Mouse (Mus musculus): ENCODE results near the gene Spib. TPM values are rescaled to one million over a fixed set of nuclear protein-coding genes. Genes with fewer than 3 reads are reported as not detected.

The Spib gene
- polyA plus RNA-seq, 1 experiment from 2014 or later: 0.08 TPM

DNA sequence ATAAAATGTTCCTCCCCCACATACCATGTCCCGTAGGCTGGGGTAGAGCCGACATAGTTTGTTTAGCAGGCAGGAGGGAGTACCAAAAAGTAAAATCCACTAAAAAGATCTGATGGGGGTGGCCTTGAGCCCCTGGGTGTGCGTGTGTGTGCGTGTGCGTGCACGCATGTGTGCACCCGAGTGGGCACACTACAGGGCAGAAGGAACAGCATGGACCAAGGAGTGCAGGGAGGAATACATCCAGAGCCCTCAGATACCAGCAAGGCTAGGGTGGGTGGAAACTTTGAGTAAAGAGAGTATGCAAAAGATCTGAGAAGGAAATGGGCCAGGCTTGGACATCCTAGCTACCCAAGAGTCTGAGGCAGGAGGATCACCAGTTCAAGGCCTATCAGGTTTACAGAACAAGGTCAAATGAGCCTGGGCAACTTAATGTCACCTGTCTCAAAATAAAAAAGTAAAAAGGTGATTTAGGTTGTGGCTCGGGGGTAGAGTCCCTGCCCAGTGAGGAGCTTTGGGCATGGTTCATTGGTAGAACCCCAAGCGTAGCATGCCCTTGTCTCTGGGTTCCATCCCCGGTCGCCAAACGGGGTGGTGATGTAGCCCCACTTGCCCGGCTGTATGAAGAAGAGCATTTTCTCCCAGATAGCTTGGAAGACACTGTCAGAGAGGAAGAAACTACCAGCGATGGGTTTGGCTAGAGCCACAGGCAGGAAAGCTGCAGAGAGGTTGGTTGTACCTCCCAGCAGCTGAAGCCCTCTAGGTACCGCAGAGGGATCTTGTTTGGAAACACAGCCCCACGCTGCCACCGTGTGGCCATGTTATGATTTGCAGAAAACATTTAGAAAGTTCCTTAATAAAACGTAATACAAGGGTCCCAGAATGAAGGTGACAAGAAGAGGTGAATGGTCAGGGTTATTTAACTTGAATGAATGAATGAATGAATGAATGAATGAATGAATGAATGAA lies 28.8 kb upstream of the Spib start:
- no peak overlapping the region for H3K9ac ChIP-seq
- ATAC-seq (ENCODE audit: low FRiP score): peak; percentile 58; the same call in 1 of the 2 replicates

DNA sequence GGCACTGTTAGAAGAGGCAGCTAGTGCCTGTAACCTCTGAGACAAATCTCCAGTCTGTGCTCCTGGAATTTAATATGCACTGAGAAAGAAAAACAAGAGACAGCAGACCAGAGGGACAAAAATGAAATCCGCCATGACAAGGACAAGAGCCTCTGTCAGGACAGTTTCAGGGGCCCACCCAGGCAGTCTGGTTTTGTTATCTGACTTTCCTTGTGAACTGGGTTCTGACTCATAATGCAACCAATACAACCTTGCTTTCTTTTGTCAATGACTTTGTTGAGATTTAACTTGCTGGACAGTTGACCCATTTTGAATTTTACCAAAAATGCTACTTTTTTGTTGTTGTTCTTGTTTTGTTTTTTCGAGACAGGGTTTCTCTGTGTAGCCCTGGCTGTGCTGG lies 25.8 kb upstream of the Spib start:
- no peak for ATAC-seq (ENCODE audit: low FRiP score)
- Histone ChIP-seq H3K4me3 (no peak overlapping the region), H3K27me3 (peaks cover 10% of the 10 kb centered on the region)

More for the DNA sequence above, 28.8 kb upstream of the Spib start:
- H3K36me3 ChIP-seq: no peaks in the 10 kb centered on the region
- WGBS: 54% methylated on average over 18 of the region's 18 CpGs
- H3K9me3 ChIP-seq (replicated peaks): no peaks in the 10 kb centered on the region
- no peak overlapping the region for H3K4me2 ChIP-seq (replicated peaks)
- H3K27me3 ChIP-seq: peaks cover 9% of the 10 kb centered on the region
- no peak overlapping the region for H3K27ac ChIP-seq
- no peaks in the 10 kb centered on the region for H3K4me1 ChIP-seq
- no peak overlapping the region for H3K4me3 ChIP-seq

DNA sequence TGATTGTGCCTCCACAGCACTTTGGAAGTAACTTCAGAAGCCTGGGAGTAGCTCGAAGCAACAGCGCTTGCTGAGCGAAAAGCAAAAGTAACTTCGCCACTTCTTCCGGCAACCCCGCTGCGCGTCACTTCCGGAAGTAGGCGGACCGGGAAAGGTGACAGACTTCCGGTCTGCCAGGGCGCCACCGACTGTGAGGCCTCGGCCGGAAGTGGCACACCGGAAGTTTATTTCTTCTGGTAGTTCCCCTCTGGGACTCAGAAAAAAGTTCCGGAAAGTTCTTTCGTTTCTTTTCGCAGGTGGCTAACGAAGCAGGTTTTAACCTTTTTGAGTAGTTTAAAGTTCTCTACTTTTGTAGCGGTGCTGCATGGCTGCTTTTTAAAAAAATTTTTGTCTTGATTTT lies 22.0 kb upstream of the Spib start, which contains the start of gene Nr1h2:
Nr1h2 (minus strand) TSS at position 126 of the 400 bp plus-strand sequence.
- Histone ChIP-seq H3K36me3 (peaks cover 30% of the 10 kb centered on the region), H3K4me1 (peaks cover 10% of the 10 kb centered on the region), H3K9ac (peak within 1 kb of the TSS; percentile 62), H3K4me3 (peak within 1 kb of the TSS; percentile 85), H3K27ac (peak within 1 kb of the TSS; percentile 89), H3K9me3 (replicated peaks) (no peaks in the 10 kb centered on the region), H3K4me2 (replicated peaks) (peak within 1 kb of the TSS; percentile 68), H3K27me3 (peaks cover 10% of the 10 kb centered on the region)
- ATAC-seq (ENCODE audit: low FRiP score): peak; percentile 82
- WGBS: under 1% methylated on average over 22 of the region's 22 CpGs

More for the DNA sequence above, 25.8 kb upstream of the Spib start:
- H3K9me3 ChIP-seq (replicated peaks): no peaks in the 10 kb centered on the region
- WGBS: 76% methylated on average over 2 of the region's 2 CpGs
- no peak overlapping the region for H3K4me2 ChIP-seq (replicated peaks)
- H3K27ac ChIP-seq: no peak overlapping the region
- H3K36me3 ChIP-seq: no peaks in the 10 kb centered on the region
- H3K9ac ChIP-seq: no peak overlapping the region
- peaks cover 8% of the 10 kb centered on the region for H3K4me1 ChIP-seq

DNA sequence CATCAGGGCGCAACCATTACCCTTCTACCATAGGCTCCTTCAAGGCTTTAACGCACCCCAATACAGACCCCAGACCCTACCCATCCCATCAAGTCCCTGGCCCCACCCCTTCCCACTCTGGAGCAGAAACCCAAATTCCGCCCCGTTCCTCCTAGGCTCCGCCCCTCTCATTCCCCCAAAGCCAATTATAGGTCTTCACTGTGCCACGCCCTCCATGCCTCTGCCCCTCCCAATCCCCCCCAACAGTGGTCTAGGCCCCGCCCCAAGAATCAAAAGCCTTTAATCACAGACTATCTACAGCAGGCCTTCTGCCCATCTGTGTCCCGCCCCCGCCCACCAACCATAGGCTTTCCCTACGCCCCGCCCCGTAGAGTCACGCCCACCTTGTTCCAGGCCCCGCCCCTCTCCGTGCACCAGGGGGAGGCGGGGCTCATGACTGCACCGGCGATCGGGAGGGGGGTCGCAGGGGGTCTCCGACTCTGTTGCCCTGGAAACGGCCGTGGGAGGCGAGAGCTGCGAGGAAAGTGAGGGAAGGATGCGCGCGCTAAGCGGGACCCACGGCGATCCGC lies 21.4 kb upstream of the Spib start:
- H3K36me3 ChIP-seq: peaks cover 30% of the 10 kb centered on the region
- H3K4me3 ChIP-seq: peak overlapping the region; percentile 85
- H3K27ac ChIP-seq: peak overlapping the region; percentile 89
- WGBS: 2% methylated on average over 32 of the region's 32 CpGs
- H3K27me3 ChIP-seq: peaks cover 10% of the 10 kb centered on the region
- H3K9ac ChIP-seq: peak overlapping the region; percentile 62
- peak; percentile 77 for ATAC-seq (ENCODE audit: low FRiP score)
- no peaks in the 10 kb centered on the region for H3K9me3 ChIP-seq (replicated peaks)
- peaks cover 11% of the 10 kb centered on the region for H3K4me1 ChIP-seq
- peak overlapping the region; percentile 68 for H3K4me2 ChIP-seq (replicated peaks)

DNA sequence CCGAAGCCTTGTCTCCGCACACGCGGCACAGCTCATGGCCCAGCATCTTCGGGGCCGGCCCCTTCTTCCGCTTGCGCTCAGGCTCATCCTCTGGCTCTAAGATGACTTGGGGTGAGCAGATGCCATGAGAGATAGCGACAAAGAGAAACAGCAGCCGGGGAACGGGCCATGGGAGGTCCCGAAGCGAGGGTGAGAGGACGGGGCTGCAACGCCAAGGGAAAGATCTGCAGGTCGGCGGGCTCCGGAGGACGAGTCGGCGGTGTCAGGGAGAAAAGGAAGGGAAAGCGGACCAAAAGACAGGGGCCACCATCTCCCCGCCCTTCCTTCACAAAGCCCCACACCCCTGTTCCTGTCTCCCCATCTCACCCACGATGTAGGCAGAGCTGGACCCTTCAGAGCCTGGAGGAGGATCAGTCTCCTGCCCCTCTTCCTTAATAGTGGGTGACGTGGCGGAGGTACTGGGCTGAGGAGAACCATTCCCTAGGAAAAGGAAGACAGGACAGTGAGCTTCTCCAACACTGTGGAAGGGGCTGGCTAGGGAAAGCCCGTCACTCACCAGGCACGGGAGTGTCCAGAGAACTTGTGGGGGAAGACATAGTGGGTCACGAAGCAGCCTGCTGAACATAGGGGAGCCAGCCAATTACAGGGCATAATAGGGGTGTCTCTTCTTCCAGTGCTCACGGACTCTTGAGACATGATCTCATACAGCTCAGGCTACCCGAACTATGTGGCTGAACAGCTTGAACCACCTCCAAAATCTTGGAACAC lies 20.5 kb upstream of the Spib start:
- no peak for ATAC-seq (ENCODE audit: low FRiP score)
- peak overlapping the region; percentile 68 for H3K4me2 ChIP-seq (replicated peaks)
- H3K36me3 ChIP-seq: peaks cover 30% of the 10 kb centered on the region

DNA sequence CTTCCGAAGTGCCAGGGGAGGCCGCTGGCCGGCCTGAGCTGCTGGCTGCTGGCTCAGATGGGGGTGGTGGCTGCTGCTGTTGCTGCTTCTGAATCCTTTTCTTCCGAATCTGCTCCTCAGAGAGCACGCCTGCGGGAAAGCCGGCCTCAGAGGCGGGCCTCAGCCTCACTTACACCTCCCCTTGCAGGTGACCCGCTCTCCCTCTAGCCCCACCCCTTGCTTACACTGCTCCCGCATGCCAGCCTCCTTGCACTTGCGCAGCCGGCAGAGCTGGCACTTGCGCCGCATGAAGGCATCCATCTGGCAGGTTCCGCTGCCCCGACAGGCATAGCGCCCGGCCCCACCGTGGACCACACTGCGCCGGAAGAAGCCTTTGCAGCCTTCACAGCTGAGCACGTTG lies 19.9 kb upstream of the Spib start:
- no peak for ATAC-seq (ENCODE audit: low FRiP score)
- no peak overlapping the region for H3K27ac ChIP-seq
- peaks cover 22% of the 10 kb centered on the region for H3K4me1 ChIP-seq
- no peaks in the 10 kb centered on the region for H3K9me3 ChIP-seq (replicated peaks)
- H3K4me2 ChIP-seq (replicated peaks): no peak overlapping the region
- 75% methylated on average over 22 of the region's 22 CpGs for WGBS
- no peak overlapping the region for H3K4me3 ChIP-seq
- H3K9ac ChIP-seq: no peak overlapping the region
- peaks cover 4% of the 10 kb centered on the region for H3K27me3 ChIP-seq
- H3K36me3 ChIP-seq: peaks cover 30% of the 10 kb centered on the region

More for the DNA sequence above, 20.5 kb upstream of the Spib start:
- Histone ChIP-seq H3K4me1 (peaks cover 21% of the 10 kb centered on the region), H3K9me3 (replicated peaks) (no peaks in the 10 kb centered on the region), H3K27ac (no peak overlapping the region), H3K9ac (0 out of 2 replicates have a peak overlapping the region, but pooled peaks have one; percentile 62), H3K4me3 (peak overlapping the region; percentile 85; the same call in 1 of the 2 replicates), H3K27me3 (peaks cover 7% of the 10 kb centered on the region)
- 82% methylated on average over 28 of the region's 31 CpGs for WGBS

DNA sequence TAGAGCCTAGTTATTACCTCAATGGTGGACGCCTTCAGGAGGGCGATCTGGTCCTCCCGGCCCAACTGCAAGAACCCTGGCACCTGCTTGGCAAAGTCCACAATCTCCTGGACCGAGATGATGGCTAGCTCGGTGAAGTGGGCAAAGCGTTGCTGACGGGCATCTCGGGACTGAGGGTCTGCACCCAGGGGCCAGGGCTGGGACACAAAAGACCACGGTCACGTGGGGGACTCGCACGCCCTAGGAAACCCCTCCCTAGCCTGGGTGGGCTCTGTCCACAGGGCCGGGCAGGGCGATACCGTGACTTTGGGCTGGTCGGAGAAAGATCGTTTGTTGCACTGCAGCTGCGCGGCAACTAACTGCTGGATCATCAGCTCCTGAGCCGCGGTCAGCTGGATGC lies 19.4 kb upstream of the Spib start:
- Histone ChIP-seq H3K9me3 (replicated peaks) (no peaks in the 10 kb centered on the region), H3K9ac (no peak overlapping the region), H3K4me1 (peaks cover 22% of the 10 kb centered on the region), H3K4me3 (no peak overlapping the region), H3K27ac (no peak overlapping the region), H3K27me3 (peaks cover 4% of the 10 kb centered on the region; the same call in 1 of the 2 replicates), H3K36me3 (peaks cover 30% of the 10 kb centered on the region), H3K4me2 (replicated peaks) (no peak overlapping the region)
- ATAC-seq (ENCODE audit: low FRiP score): no peak
- 93% methylated on average over 21 of the region's 21 CpGs for WGBS

DNA sequence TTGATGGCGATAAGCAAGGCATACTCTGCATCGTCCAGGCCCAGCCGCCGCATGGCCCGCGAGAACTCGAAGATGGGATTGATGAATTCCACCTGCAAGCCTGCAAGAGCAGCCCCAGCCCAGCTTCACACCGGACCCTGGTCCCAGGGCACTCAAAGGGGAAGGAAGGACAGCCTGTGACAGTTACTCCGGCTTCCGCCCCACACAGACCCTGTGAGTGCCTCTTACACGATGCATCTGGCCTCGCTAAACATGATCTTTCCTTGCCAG lies 18.5 kb upstream of the Spib start:
- ATAC-seq (ENCODE audit: low FRiP score): no peak
- Histone ChIP-seq H3K9me3 (replicated peaks) (no peaks in the 10 kb centered on the region), H3K4me1 (peaks cover 22% of the 10 kb centered on the region), H3K4me2 (replicated peaks) (no peak overlapping the region), H3K36me3 (peaks cover 30% of the 10 kb centered on the region), H3K27me3 (no peaks in the 10 kb centered on the region), H3K4me3 (no peak overlapping the region), H3K9ac (no peak overlapping the region), H3K27ac (no peak overlapping the region)
- 95% methylated on average over 12 of the region's 12 CpGs for WGBS

DNA sequence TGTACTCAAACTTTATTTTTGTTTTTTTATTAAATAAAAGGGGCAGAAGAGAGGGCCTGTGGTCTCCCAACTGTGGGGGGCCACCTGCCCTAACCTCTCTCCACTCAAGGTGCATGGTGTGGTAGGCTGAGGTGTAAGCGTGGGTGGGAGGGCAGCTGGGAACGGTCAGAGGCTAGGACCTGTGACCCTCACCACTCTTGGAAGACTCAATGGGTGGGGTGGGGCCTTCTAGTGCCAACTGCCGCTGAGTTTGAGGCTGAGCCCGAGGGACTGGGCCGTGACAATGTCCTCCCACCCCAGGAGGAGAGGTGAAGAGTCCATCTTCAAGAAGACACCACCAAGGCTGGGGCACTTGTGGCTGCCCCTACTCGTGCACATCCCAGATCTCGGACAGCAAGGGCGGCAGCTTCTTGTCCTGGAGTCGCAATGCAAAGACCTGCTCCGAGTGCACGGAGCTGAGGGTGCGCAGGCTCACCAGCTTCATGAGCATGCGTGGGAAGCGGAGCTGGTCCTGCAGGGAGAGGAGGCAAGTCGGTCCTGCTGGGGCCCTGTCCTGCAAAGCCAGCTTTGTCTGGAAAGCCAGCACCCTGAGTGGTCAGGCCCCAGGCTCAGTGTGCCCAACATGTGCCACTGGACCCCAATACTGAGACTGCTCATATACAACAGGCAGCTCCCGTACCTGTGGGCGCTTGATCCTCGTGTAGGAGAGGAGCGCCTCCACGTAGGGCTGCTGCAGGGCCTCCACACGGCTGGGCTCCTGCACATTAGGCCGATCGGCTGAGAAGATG lies 17.9 kb upstream of the Spib start:
- H3K36me3 ChIP-seq: peaks cover 30% of the 10 kb centered on the region

DNA sequence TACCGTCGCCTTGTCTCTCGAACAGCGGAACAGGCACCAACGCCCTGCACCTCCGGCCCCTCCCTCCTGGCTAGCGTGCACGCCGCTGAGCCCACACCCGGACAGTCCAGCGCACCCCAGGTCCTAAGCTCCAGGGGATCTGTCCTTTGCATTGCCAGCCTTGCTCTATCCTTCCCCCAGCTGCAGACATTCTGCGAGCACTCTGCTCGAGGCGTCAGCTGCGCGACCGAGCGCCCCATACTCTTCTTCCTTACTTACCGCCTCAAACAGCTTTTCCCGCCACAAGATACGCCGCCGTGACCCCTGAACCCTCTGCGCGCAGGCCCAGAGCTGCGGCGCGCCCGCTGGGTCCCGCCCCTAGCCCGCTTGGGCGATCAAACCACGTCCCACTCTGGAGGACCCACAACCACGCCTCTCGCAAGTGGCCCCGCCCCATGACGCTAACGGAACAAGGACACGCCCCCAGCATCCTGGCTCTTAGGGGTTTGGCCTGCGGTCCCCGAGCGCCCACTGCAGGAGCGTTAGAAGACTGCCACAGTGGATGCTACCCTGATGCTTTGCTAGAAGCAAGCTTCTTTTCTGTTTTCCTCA lies 16.7 kb upstream of the Spib start, which contains the start of gene Pold1:
Pold1 (minus strand) TSS at position 353 of the 591 bp plus-strand sequence.
- Histone ChIP-seq H3K36me3 (peaks cover 30% of the 10 kb centered on the region), H3K9ac (peak within 1 kb of the TSS; percentile 67), H3K27ac (peak within 1 kb of the TSS; percentile 46), H3K9me3 (replicated peaks) (no peaks in the 10 kb centered on the region), H3K4me1 (peaks cover 22% of the 10 kb centered on the region), H3K4me2 (replicated peaks) (peak within 1 kb of the TSS; percentile 81), H3K27me3 (no peaks in the 10 kb centered on the region), H3K4me3 (peak within 1 kb of the TSS; percentile 56)
- under 1% methylated on average over 42 of the region's 43 CpGs for WGBS
- peak; percentile 91 for ATAC-seq (ENCODE audit: low FRiP score)

More for the DNA sequence above, 17.9 kb upstream of the Spib start:
- H3K4me3 ChIP-seq: no peak overlapping the region
- H3K9me3 ChIP-seq (replicated peaks): no peaks in the 10 kb centered on the region
- WGBS: 94% methylated on average over 23 of the region's 23 CpGs
- no peak for ATAC-seq (ENCODE audit: low FRiP score)
- H3K9ac ChIP-seq: no peak overlapping the region
- H3K4me1 ChIP-seq: peaks cover 22% of the 10 kb centered on the region
- H3K27me3 ChIP-seq: no peaks in the 10 kb centered on the region
- no peak overlapping the region for H3K4me2 ChIP-seq (replicated peaks)
- no peak overlapping the region for H3K27ac ChIP-seq

DNA sequence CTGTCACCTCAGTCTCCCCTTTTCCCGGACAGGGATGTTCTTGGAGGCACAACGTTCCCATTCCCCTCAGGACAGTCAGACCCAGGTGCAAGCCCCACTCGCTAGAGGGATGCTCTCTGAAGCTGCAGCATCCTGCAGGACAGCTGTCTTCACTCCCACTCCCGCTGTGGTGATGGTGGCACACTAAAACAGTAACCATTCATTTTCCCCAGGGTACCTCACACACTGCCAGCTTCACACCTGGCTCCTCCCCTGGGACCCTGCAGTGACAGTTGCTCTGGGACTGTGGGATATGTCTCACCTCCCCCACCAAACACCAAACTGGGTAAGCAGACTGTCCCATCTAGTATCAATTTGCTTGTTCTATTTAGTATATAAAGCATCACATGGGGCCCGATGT lies 15.9 kb upstream of the Spib start:
- 25% methylated on average over 5 of the region's 5 CpGs for WGBS
- Histone ChIP-seq H3K4me2 (replicated peaks) (peak overlapping the region; percentile 81), H3K4me3 (peak overlapping the region; percentile 56), H3K9ac (peak overlapping the region; percentile 67; the same call in 1 of the 2 replicates), H3K27me3 (no peaks in the 10 kb centered on the region), H3K4me1 (peaks cover 15% of the 10 kb centered on the region), H3K36me3 (peaks cover 35% of the 10 kb centered on the region), H3K27ac (no peak overlapping the region), H3K9me3 (replicated peaks) (no peaks in the 10 kb centered on the region)
- ATAC-seq (ENCODE audit: low FRiP score): no peak
